Mouse (Mus musculus) erythroid progenitor cell, adult 5-6 weeks (primary cell): ENCODE measurements at regions not wholly inside any gene's neighbourhood (a gene's known extent, or its start where the extent isn't known, plus 50 kb on each side); places are given as distances from the start of the nearest gene placed in this dataset.

Experiments used
- ATAC-seq: replicated peaks from 2 replicates; pipeline ENCODE4 v1.8.0; 2016; ENCODE audit warnings: moderate number of reproducible peaks, mild to moderate bottlenecking, moderate TSS enrichment, inconsistent platforms; ENCODE audit not compliant: poor library complexity, low FRiP score, severe bottlenecking

GRCm38 (mm10) chr7:136032026-136032425 is 315.9 kb upstream of the Mki67 start:
- no peak for ATAC-seq

- ATAC-seq: no peak
These were observed 317.4 kb upstream of the Mki67 start for GRCm38 (mm10) chr7:136033536-136033935.

- ATAC-seq: no peak
These were observed 319.6 kb upstream of the Mki67 start for GRCm38 (mm10) chr7:136035735-136036134.

GRCm38 (mm10) chr7:136038072-136038471 is 321.9 kb upstream of the Mki67 start:
- ATAC-seq: no peak

- ATAC-seq: no peak
These were observed 322.7 kb upstream of the Mki67 start for GRCm38 (mm10) chr7:136038906-136039305.

- ATAC-seq: no peak
These were observed 325.8 kb upstream of the Mki67 start for GRCm38 (mm10) chr7:136041921-136042320.

- ATAC-seq: no peak
These were observed 330.6 kb upstream of the Mki67 start for GRCm38 (mm10) chr7:136046645-136047363.

GRCm38 (mm10) chr7:136047364-136047945 is 331.3 kb upstream of the Mki67 start:
- no peak for ATAC-seq

GRCm38 (mm10) chr7:136048925-136049586 is 332.9 kb upstream of the Mki67 start:
- no peak for ATAC-seq

- no peak for ATAC-seq
These were observed 333.4 kb upstream of the Mki67 start for GRCm38 (mm10) chr7:136049587-136049930.

GRCm38 (mm10) chr7:136050116-136050515 is 334.0 kb upstream of the Mki67 start:
- no peak for ATAC-seq

- no peak for ATAC-seq
These were observed 340.8 kb upstream of the Mki67 start for GRCm38 (mm10) chr7:136056876-136057484.

GRCm38 (mm10) chr7:136058319-136058718 is 342.2 kb upstream of the Mki67 start:
- ATAC-seq: no peak

- ATAC-seq: no peak
These were observed 342.9 kb upstream of the Mki67 start for GRCm38 (mm10) chr7:136058751-136059681.

GRCm38 (mm10) chr7:136059896-136060295 is 343.7 kb upstream of the Mki67 start:
- no peak for ATAC-seq

GRCm38 (mm10) chr7:136060339-136061073 is 344.3 kb upstream of the Mki67 start:
- ATAC-seq: no peak

GRCm38 (mm10) chr7:136062658-136063057 is 346.5 kb upstream of the Mki67 start:
- ATAC-seq: no peak

GRCm38 (mm10) chr7:136065038-136065678 is 349.0 kb upstream of the Mki67 start:
- no peak for ATAC-seq

- ATAC-seq: no peak
These were observed 349.5 kb upstream of the Mki67 start for GRCm38 (mm10) chr7:136065679-136066055.
